Mouse (Mus musculus): ENCODE measurements around the gene Rasip1.

- no peak for TF ChIP-seq CTCF (conservative IDR thresholded peaks at IDR 0.05; ENCODE audit: low read length)
- no peak for TF ChIP-seq NANOG (IDR thresholded peaks at IDR 0.05; ENCODE audit: borderline replicate concordance, low read length)
Observed at GRCm38 (mm10) chr7:45678513-45678912, 51.2 kb downstream of the Rasip1 start.

All from E14TG2a.4 (cell line).